Mouse (Mus musculus): ENCODE measurements around the gene Abcc4.

- TF ChIP-seq CTCF (conservative IDR thresholded peaks at IDR 0.05; ENCODE audit: low read length): no peak
- no peak for TF ChIP-seq NANOG (IDR thresholded peaks at IDR 0.05; ENCODE audit: borderline replicate concordance, low read length)
These were observed 943 bp upstream of the Abcc4 start for GRCm38 (mm10) chr14:118706962-118707361.

Data from E14TG2a.4 (cell line).